23 mouse cellular contexts compared by ENCODE assay signal in genomic region chr5:113804395-113804966, GRCm38 (mm10). TPM values are rescaled to one million over a fixed set of nuclear protein-coding genes. Genes with fewer than 3 reads are reported as not detected.
DNase-seq lines count a peak whose midpoint lies in the region; ATAC-seq and TF ChIP-seq lines count a peak whose summit lies in the region.
"Had no signal": no experiment of that assay in that cellular context is flagged by ENCODE, and none has a peak within 500 bp of the region (broad histone marks: within the 10 kb centered on the region; RNA-seq: fewer than 3 reads in every experiment).

No protein-coding gene starts in this region.

- no peak overlapping the region for H3K4me3 ChIP-seq in midbrain, embryonic 11.5 days (ENCODE audit: low read depth, low read length)
- no peak overlapping the region for H3K4me3 ChIP-seq in midbrain, embryonic 15.5 days
- no peak overlapping the region for H3K4me3 ChIP-seq in hindbrain, postnatal 0 days (ENCODE audit: low read length)
- H3K4me3 ChIP-seq: forebrain, embryonic 12.5 days; heart, adult 2 months; hindbrain, embryonic 15.5 days; midbrain, embryonic 13.5 days had no signal

- no peak for ATAC-seq in midbrain, embryonic 11.5 days (ENCODE audit: low FRiP score)
- ATAC-seq in midbrain, embryonic 15.5 days (replicated peaks): no peak
- peak; percentile 21 for ATAC-seq in granulocyte monocyte progenitor cell, adult 5-6 weeks (replicated peaks; ENCODE audit: poor library complexity, severe bottlenecking)
- ATAC-seq in hindbrain, postnatal 0 days: no peak
- ATAC-seq: midbrain, embryonic 13.5 days; Patski had no signal

- no peaks in the 10 kb centered on the region for H3K9me3 ChIP-seq in midbrain, embryonic 11.5 days (ENCODE audit: control insufficient read depth, low read length)
- no peaks in the 10 kb centered on the region for H3K9me3 ChIP-seq in midbrain, embryonic 15.5 days
- H3K9me3 ChIP-seq in hindbrain, postnatal 0 days (ENCODE audit: low read length): no peaks in the 10 kb centered on the region
- H3K9me3 ChIP-seq: forebrain, embryonic 12.5 days; hindbrain, embryonic 15.5 days; midbrain, embryonic 13.5 days had no signal

- no peak overlapping the region for H3K27ac ChIP-seq in midbrain, embryonic 11.5 days (ENCODE audit: low read depth, low read length)
- no peak overlapping the region for H3K27ac ChIP-seq in midbrain, embryonic 15.5 days
- H3K27ac ChIP-seq in hindbrain, postnatal 0 days: no peak overlapping the region
- H3K27ac ChIP-seq: forebrain, embryonic 12.5 days; heart, adult 2 months; hindbrain, embryonic 15.5 days; midbrain, embryonic 13.5 days had no signal

- H3K4me1 ChIP-seq in midbrain, embryonic 11.5 days (ENCODE audit: control insufficient read depth, insufficient read depth, low read length): peaks cover 9% of the 10 kb centered on the region
- peaks cover 6% of the 10 kb centered on the region; the same call in 1 of the 2 replicates for H3K4me1 ChIP-seq in midbrain, embryonic 15.5 days
- H3K4me1 ChIP-seq in hindbrain, postnatal 0 days (ENCODE audit: insufficient read depth, low read length): no peaks in the 10 kb centered on the region
- H3K4me1 ChIP-seq: hindbrain, embryonic 15.5 days had no signal

- no peak overlapping the region for H3K9ac ChIP-seq in midbrain, embryonic 11.5 days (ENCODE audit: low read length)
- H3K9ac ChIP-seq in midbrain, embryonic 15.5 days: no peak overlapping the region
- H3K9ac ChIP-seq in hindbrain, postnatal 0 days (replicated peaks; ENCODE audit: low read length): no peak overlapping the region
- H3K9ac ChIP-seq: forebrain, embryonic 12.5 days; hindbrain, embryonic 15.5 days; midbrain, embryonic 13.5 days had no signal

- H3K4me2 ChIP-seq in midbrain, embryonic 11.5 days: no peak overlapping the region
- H3K4me2 ChIP-seq in midbrain, embryonic 15.5 days: no peak overlapping the region
- H3K4me2 ChIP-seq in hindbrain, postnatal 0 days (ENCODE audit: low read depth, low read length): no peak overlapping the region
- H3K4me2 ChIP-seq: forebrain, embryonic 12.5 days; hindbrain, embryonic 15.5 days; midbrain, embryonic 13.5 days had no signal

- WGBS in midbrain, embryonic 11.5 days: 65% methylated on average over 7 of the region's 7 CpGs
- WGBS in midbrain, embryonic 15.5 days: 54% methylated on average over 7 of the region's 7 CpGs
- 53% methylated on average over 7 of the region's 7 CpGs for WGBS in hindbrain, postnatal 0 days

- TF ChIP-seq CTCF in hindbrain, postnatal 0 days (IDR thresholded peaks at IDR 0.05; ENCODE audit: low read depth): no peak

- peak; percentile 84 for DNase-seq in heart, adult 11 months
- no peak for DNase-seq in heart, postnatal 4 days
- peak; percentile 51 for DNase-seq in midbrain, embryonic 11.5 days (ENCODE audit: low spot score, missing footprints)
- DNase-seq in layer of hippocampus, postnatal 10 days (ENCODE audit: low spot score in 2 of 2): no peak
- no peak for DNase-seq in hindbrain, postnatal 0 days (ENCODE audit: low spot score)
- no peak for DNase-seq in right cerebral cortex, postnatal 14 days
- DNase-seq: adrenal gland, adult 8-10 months; B cell, adult 2 months; cerebellum, adult 9-11 months; gastrocnemius, postnatal 10 days; heart, adult 2 months; heart, postnatal 36 days; kidney, adult 18-20 months; kidney, postnatal 4 days; layer of hippocampus, adult 9-11 months; lung, adult 2 months; spleen, adult 18-20 months had no signal

- no peaks in the 10 kb centered on the region for H3K36me3 ChIP-seq in midbrain, embryonic 11.5 days (ENCODE audit: control insufficient read depth, insufficient read depth, low read length)
- H3K36me3 ChIP-seq in midbrain, embryonic 15.5 days (replicated peaks): no peaks in the 10 kb centered on the region
- no peaks in the 10 kb centered on the region for H3K36me3 ChIP-seq in hindbrain, postnatal 0 days (ENCODE audit: insufficient read depth, low read length)
- H3K36me3 ChIP-seq: forebrain, embryonic 12.5 days; hindbrain, embryonic 15.5 days; midbrain, embryonic 13.5 days had no signal

- no peaks in the 10 kb centered on the region for H3K27me3 ChIP-seq in midbrain, embryonic 11.5 days (ENCODE audit: control insufficient read depth, insufficient read depth, low read length)
- H3K27me3 ChIP-seq in midbrain, embryonic 15.5 days (replicated peaks): no peaks in the 10 kb centered on the region
- H3K27me3 ChIP-seq in hindbrain, postnatal 0 days (ENCODE audit: insufficient read depth, low read length): no peaks in the 10 kb centered on the region
- H3K27me3 ChIP-seq: hindbrain, embryonic 15.5 days; midbrain, embryonic 13.5 days had no signal

RNA-seq across cellular contexts. Expression of gene Tmem119, which starts 4.2 kb away (rescaled TPM):
- 10 to 100 TPM; 11.7 to 13.7 TPM for total RNA-seq in heart, postnatal 4 days (2021)
- polyA plus RNA-seq in midbrain, embryonic 11.5 days (2014; fragmentation: Nextera tagmentation; extraction: Ambion mirVana): 9.9 and 10.9 TPM in 2 replicates
- polyA plus RNA-seq in midbrain, embryonic 15.5 days (2015; fragmentation: Nextera tagmentation; extraction: Ambion mirVana): 5.7 and 6.3 TPM in 2 replicates
- 11.1 and 13.4 TPM in 2 replicates for total RNA-seq in granulocyte monocyte progenitor cell, adult 5-6 weeks (2014; fragmentation: Nextera tagmentation)
- total RNA-seq in granulocyte monocyte progenitor cell, adult 5-6 weeks (2017): 4.2 and 7.8 TPM in 2 replicates
- 10 to 100 TPM; 11.7 to 13.1 TPM for total RNA-seq in layer of hippocampus, postnatal 10 days (2021)
- 5.2 and 9.2 TPM in 2 replicates for total RNA-seq in hindbrain, postnatal 0 days (2014; rRNA removed)
- 7.3 and 7.6 TPM in 2 replicates for polyA plus RNA-seq in hindbrain, postnatal 0 days (2015; fragmentation: Nextera tagmentation; extraction: Ambion mirVana)
- polyA plus RNA-seq: Patski had no signal

RNA-seq across cellular contexts. Expression of gene Selplg, which starts 28.0 kb away (rescaled TPM):
- total RNA-seq in heart, postnatal 4 days (2021): 1 to 10 TPM; 1.3 to 2.1 TPM
- polyA plus RNA-seq in midbrain, embryonic 11.5 days (2014; fragmentation: Nextera tagmentation; extraction: Ambion mirVana): 1.3 TPM in 2 replicates
- polyA plus RNA-seq in midbrain, embryonic 15.5 days (2015; fragmentation: Nextera tagmentation; extraction: Ambion mirVana): 2.4 and 2.8 TPM in 2 replicates
- total RNA-seq in granulocyte monocyte progenitor cell, adult 5-6 weeks (2014; fragmentation: Nextera tagmentation): 288 and 331 TPM in 2 replicates
- 99.4 and 109 TPM in 2 replicates for total RNA-seq in granulocyte monocyte progenitor cell, adult 5-6 weeks (2017)
- total RNA-seq in layer of hippocampus, postnatal 10 days (2021): 10 to 100 TPM; 12.1 to 12.9 TPM
- 2.8 and 4.1 TPM in 2 replicates for total RNA-seq in hindbrain, postnatal 0 days (2014; rRNA removed)
- 1.8 and 2.2 TPM in 2 replicates for polyA plus RNA-seq in hindbrain, postnatal 0 days (2015; fragmentation: Nextera tagmentation; extraction: Ambion mirVana)

RNA-seq across cellular contexts. Expression of gene Iscu, which starts 31.9 kb away (rescaled TPM):
- 100 to 1,000 TPM; 102 to 104 TPM for total RNA-seq in heart, postnatal 4 days (2021)
- polyA plus RNA-seq in midbrain, embryonic 11.5 days (2014; fragmentation: Nextera tagmentation; extraction: Ambion mirVana): 117 and 121 TPM in 2 replicates
- 75.4 and 78.4 TPM in 2 replicates for polyA plus RNA-seq in midbrain, embryonic 15.5 days (2015; fragmentation: Nextera tagmentation; extraction: Ambion mirVana)
- 81.9 and 100 TPM in 2 replicates for total RNA-seq in granulocyte monocyte progenitor cell, adult 5-6 weeks (2014; fragmentation: Nextera tagmentation)
- 101 and 111 TPM in 2 replicates for total RNA-seq in granulocyte monocyte progenitor cell, adult 5-6 weeks (2017)
- 10 to 100 TPM; 71.0 to 77.5 TPM for total RNA-seq in layer of hippocampus, postnatal 10 days (2021)
- total RNA-seq in hindbrain, postnatal 0 days (2014; rRNA removed): 53.5 and 77.9 TPM in 2 replicates
- polyA plus RNA-seq in hindbrain, postnatal 0 days (2015; fragmentation: Nextera tagmentation; extraction: Ambion mirVana): 111 and 122 TPM in 2 replicates

RNA-seq across cellular contexts. Expression of gene Sart3, which starts 32.2 kb away (rescaled TPM):
- total RNA-seq in heart, postnatal 4 days (2021): 10 to 100 TPM; 30.4 to 30.7 TPM
- polyA plus RNA-seq in midbrain, embryonic 11.5 days (2014; fragmentation: Nextera tagmentation; extraction: Ambion mirVana): 49.6 and 55.2 TPM in 2 replicates
- polyA plus RNA-seq in midbrain, embryonic 15.5 days (2015; fragmentation: Nextera tagmentation; extraction: Ambion mirVana): 53.3 and 57.5 TPM in 2 replicates
- 29.2 and 29.7 TPM in 2 replicates for total RNA-seq in granulocyte monocyte progenitor cell, adult 5-6 weeks (2014; fragmentation: Nextera tagmentation)
- 31.1 and 38.5 TPM in 2 replicates for total RNA-seq in granulocyte monocyte progenitor cell, adult 5-6 weeks (2017)
- total RNA-seq in layer of hippocampus, postnatal 10 days (2021): 10 to 100 TPM; 36.7 to 48.2 TPM
- 34.7 and 45.6 TPM in 2 replicates for total RNA-seq in hindbrain, postnatal 0 days (2014; rRNA removed)
- polyA plus RNA-seq in hindbrain, postnatal 0 days (2015; fragmentation: Nextera tagmentation; extraction: Ambion mirVana): 24.8 and 26.4 TPM in 2 replicates

Comparison
In these comparisons a context has a peak if more than half of its experiments do, and no peak if none do; other contexts are left out.
1. DNase-seq: peak in heart, adult 11 months (single experiment) and midbrain, embryonic 11.5 days (single experiment); none in heart, postnatal 4 days (single experiment), layer of hippocampus, postnatal 10 days (0 of 2), hindbrain, postnatal 0 days (single experiment) and right cerebral cortex, postnatal 14 days (single experiment).
2. RNA of gene Selplg, which starts 28.0 kb away (total RNA-seq): 99.4 to 331 TPM in granulocyte monocyte progenitor cell, adult 5-6 weeks; 12.1 to 12.9 TPM in layer of hippocampus, postnatal 10 days, 2.8 to 4.1 TPM in hindbrain, postnatal 0 days and 1.3 to 2.1 TPM in heart, postnatal 4 days; every median in the first group is over 4 times any median in the second.